Mouse (Mus musculus): ENCODE measurements at regions not wholly inside any gene's neighbourhood (a gene's known extent, or its start where the extent isn't known, plus 50 kb on each side); places are given as distances from the start of the nearest gene placed in this dataset.
"Not testable (repeated sequence)": the region's sequence is repeated elsewhere in the genome, so short reads cannot be mapped to it uniquely, and the experiment has no call there.

DNA sequence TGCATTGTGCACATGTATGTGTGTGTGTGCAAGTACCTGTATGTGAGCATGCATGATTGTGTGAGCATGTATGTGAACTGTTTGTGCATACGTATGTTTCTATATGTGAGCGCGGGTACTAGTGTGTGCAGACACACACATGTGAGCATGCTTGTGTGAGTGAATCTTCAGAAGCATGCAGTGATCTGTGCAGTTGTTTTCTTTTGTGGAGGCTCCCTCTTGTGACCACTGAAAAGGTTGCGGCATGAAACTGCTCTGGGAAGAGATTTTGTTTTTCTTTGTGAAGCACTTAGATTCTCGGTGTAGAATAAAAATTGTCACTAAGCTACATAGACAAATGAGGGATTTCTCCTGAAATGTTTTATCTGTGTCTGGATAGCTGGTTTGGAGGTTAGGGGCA is 189.2 kb upstream of the Rapgef5 start:
- intact Hi-C loops (cut with DNase I) = loop anchor here (5.0 kb wide), 1 partner anchor 195 kb away; no protein-coding TSS in a partner anchor
- not testable (repeated sequence) for DNase-seq

DNA sequence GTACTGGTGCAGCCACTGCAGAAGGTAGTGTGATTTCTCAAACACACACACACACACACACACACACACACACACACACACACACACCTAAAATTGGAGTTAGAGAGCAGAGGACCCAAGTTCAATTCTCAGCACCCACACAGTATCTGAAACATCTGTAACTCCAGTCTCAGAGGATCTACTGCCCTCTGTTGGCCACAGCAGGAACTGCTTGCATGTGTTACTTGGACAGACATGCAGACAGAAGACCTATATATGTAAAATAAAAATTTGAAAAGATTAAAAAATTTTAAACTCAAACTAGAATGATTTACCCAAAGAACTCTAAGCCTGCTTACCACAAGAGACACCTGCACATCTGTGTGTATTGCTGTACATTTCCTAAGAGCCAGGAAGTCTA is 185.9 kb upstream of the Rapgef5 start:
- no peak for DNase-seq
- intact Hi-C loops (cut with DNase I) = no loop called here

DNA sequence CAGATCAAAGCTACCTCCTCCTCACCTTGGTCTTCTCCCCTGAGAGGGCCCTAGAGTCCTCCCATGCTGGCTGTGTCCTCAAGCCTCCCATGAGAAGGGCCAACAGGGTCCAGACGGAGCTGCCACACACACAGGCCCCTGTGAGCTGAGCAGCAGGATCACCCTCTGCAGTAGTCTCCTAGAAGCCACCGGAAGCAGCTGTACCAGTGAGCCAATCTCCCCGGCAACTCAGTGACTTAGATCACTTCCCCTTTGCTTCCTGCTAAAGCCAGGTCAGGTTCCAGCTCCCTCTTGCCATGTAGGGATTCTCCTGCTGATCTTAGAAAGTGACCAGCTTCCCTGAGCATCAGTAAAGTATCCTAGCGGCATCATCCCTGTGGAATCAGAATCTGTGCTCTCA is 179.4 kb upstream of the Rapgef5 start:
- no peak for DNase-seq
- intact Hi-C loops (cut with DNase I) = no loop called here

DNA sequence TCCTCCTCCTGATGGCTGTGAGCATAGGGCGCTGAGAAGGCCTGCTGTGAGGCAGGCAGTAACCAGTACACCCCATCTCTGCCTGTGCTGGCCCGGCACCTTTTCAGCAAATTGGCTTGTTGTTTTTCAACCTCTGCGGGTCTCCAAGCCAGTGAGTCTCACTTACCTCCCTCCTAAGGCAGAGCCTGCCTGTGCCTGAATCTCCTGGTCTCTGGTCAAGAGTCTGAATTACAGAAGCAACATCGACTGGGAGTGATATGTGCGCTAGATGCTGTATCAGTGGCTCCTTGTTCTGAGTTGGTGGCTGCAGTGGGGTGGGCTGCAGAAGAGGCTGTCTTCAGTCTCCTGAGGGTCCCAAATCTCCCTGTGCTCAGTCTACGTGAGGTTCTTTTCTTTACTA is 174.0 kb upstream of the Rapgef5 start:
- intact Hi-C loops (cut with DNase I) = no loop called here
- DNase-seq = no peak

DNA sequence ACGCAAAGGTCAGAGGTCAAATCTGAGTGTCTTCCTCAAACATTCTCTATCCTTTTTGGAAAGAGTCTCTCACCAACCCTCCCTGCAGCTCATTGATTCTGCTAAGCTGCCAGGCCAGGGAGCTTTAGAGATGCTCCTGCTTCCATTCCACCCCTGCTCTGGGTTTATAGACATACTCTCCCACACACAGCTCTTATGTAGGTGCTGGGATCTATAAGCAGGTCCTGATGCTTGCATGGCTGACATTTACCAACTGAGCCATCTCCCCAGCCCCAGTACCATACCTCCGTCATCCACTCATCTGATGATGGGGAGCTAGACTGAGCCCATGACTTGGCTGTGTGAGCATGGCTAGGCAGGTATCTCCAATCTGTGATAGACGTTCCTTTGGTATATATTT is 173.2 kb upstream of the Rapgef5 start:
- intact Hi-C loops (cut with DNase I) = no loop called here
- no peak for DNase-seq

DNA sequence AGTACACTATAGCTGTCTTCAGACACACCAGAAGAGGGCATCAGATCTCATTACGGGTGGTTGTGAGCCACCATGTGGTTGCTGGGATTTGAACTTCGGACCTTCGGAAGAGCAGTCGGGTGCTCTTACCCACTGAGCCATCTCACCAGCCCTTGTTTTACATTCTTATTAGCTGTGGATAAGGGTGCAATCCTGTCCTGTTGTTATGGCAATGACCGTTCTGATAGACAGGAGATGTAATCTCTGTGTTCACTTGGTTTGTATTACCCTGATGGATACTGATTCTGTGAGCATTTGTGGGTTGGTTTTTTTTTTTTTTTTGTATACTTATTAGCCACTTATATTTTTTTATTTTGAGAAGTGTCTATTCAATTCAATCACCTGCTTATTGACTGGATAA is 172.7 kb upstream of the Rapgef5 start:
- DNase-seq; intact Hi-C loops (cut with DNase I): not testable (repeated sequence)

DNA sequence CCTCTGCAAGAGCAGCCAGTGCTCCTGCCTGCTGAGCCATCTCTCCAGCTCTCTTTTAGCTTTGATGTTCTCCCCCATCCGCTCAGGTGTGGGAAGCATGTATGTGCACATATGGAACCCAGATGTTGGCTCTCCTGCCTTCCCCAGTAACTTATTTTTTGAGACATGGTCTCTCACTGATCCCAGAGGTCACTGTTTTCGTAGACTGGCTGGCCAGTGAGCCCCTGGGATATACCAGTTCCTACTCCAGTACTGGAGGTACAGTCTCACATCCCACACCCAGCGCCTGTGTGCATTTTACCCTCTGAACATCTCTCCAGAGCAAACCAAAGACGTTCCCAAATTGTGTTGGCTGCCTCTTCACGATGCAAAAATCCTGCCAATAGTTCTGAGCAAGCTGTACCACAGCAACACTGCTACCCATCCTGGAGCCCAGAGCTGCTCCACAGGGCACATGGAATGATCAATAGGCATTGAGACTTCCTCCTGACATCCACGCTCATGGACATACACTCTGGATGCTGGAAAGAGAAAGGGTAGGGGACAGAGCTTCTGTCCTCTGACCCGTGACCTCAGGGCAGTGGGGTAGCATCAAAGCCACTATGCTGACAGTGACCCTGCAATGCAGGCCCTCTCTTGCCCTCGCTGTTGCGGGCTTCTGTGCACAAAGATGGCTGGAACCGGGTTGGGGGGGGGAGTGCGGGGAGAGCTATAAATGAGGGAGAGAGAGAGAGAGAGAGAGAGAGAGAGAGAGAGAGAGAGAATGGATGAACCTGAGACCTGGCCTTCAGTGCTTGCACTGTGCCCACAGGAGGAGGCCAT is 171.8 kb upstream of the Rapgef5 start:
- intact Hi-C loops (cut with DNase I) = no loop called here
- DNase-seq = no peak

DNA sequence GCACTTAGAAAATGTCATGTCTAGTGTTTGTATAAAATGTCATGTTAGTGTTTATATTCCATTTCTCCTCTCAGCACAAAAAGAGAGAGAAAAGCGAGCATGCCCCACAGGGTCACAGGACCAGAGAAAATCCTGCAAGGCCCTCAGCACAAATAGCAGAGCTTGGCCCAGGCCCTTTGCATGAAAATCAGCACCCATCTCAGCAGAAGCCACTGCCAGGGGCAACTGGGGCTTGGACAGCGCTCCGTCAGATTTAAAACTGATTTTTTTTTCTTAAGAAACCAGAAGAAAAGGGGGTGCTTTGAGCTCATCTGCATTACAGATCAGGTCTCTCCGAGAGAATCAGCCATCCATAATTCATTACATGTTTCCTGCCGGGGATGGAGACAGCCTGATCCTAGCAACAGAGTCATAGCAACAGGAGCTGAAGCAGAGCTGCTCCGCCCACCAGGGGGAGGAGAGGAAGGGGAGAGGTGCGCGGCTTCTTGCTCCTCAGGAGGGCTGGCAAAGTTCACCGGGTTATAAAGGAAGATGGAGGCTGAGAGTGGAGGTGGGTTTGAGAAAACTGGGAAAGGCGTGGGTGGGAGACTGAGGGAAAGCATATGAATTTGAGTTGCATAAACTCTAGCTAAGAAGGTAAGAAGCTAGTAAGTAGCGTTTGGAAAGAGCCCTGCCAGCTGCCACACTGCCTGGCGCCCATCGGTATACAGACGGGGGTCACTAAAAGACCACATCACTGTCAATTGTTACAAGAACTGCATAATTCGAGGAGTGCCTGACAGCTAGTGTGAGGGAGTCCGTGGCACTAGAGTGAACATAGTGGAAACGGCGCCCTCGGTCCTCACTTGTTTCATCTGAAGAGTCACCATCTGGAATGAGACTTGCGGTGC is 170.9 kb upstream of the Rapgef5 start:
- intact Hi-C loops (cut with DNase I) = no loop called here
- DNase-seq = no peak

DNA sequence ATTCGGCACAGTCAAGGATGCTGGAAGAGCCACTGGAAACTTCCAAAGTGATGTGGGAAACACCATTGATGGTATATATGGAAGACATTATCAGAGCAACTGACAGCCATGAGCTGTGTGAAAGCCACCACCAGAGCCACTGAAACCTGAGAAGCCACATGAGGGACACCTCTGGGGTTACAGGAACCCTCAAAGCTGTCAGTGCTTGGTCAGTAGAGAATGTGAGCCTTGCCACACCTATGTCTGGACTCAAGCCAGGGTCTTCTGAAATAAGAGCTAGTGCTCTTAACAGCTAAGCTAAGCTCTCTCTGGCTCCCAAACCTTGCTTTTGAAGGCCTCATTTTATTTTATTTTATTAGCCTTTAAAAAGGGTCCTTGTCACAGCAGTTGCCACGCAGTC is 170.2 kb upstream of the Rapgef5 start:
- no peak for DNase-seq
- intact Hi-C loops (cut with DNase I) = no loop called here

DNA sequence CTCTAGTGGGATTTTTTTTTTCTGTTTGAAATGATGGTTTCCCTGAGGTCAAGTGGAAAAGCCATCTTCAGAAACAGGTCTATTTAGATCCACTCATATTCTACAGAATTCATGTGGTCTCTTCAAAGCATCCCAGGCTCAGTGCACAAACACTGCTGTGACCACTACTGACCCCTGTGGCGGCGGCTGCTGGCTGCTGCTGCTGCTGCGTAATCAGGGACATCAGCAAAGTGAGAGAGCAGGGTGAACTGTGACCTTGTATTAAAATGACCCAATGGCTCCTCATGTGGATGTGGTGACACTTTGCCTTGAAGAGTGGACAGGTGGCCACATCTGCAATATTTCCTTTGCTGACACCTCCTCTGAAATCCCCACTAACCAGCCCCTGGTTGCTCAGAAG is 169.1 kb upstream of the Rapgef5 start:
- DNase-seq = no peak
- intact Hi-C loops (cut with DNase I) = no loop called here

DNA sequence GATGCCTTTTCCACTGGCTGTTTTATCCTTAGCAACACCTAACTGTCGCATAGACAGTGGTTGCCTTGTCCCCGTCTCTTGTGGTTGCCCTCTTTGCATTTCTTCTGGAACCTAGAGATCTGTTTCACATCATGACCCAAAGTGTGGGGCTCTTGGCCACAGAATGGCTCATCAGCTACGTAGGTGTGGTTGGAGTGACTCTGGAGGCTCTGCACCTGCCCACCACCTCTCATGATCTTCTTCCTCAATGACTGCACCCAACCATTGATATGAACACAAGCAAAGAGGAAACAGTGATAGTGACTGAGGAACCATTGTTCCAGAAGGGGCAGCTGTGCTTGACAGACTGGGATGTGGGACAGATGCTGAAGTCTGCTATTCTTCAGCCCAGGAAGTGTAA is 167.8 kb upstream of the Rapgef5 start:
- no peak for DNase-seq
- intact Hi-C loops (cut with DNase I) = no loop called here

DNA sequence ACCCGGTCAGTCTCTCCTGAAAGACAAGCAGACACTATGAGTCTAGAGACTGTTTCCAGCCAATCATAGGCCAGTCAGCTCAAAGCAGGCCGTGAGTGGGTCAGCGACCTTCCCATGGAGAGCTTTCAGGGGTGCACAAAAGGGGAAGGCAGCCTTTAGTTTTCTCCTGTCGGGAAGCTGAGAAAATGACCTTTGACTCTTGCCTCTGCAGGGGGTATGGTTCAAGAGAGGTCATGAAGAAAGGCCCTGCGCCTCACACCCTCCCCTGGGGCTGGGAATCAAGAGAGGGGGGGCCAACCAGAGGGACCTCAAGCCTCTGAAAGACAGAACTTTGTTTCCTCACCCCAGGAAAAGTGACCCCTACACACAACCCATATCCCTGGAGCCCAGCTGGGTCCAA is 164.4 kb upstream of the Rapgef5 start:
- no peak for DNase-seq
- intact Hi-C loops (cut with DNase I) = loop anchor here (2.0 kb wide), 1 partner anchor 317 kb away; no protein-coding TSS in a partner anchor

DNA sequence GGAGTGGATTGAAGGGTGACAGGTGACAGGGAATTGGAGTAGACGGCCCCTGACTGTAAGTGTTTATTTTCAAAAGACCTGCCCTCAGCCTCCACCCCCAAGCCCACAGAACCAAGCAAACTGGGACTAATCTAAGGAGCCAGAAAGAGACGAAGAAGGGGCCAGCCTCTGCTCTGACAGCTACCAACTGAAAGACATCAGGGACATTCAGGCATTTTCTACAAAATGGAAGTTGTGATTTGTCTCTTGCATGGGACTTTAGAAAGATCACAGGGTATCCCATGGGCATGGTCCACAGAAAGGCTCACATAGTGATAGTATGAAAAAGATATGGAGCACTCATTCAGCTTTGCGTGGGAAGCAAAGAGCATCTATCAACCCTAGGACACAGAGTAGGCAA is 163.8 kb upstream of the Rapgef5 start:
- DNase-seq = no peak
- intact Hi-C loops (cut with DNase I) = loop anchor here (2.0 kb wide), 1 partner anchor 318 kb away; no protein-coding TSS in a partner anchor

DNA sequence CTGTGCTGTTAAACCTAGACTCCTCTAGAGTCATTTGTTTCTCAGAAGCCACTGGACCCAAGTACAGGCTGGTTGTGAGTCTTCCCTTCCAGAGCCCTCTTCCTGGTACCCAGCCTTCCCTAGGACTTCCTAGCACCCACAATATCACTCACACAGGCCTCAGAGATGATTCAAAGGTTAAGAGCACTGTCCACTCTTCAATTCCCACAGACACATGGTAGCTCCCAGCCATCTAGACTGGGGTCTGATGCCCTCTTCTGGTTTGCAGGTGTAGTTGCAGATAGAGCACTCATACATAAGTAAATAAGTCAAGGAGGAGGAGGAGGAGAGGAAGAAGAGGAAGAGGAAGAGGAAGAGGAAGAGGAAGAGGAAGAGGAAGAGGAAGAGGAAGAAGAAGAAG is 163.3 kb upstream of the Rapgef5 start:
- intact Hi-C loops (cut with DNase I) = loop anchor here (2.0 kb wide), 1 partner anchor 318 kb away; no protein-coding TSS in a partner anchor
- DNase-seq = no peak

DNA sequence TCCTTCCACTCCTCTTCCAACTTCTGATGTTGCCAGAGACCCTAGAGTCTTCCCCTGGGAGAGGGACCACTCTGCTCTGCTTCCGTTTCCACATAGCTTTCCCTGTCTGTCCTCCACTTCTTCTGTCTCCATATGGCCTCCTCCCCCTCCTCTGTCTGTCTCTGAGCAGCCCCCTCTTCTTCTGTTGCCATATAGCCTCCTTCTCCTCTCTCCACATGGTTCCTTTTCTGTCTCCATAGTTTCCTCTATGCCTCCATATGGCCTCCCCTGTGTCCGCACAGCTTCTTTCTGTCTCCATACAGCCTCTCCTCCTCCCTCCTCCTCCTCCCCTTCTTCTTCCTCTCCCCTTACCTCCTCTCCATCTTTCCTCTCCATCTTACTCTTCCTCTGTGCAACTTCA is 158.5 kb upstream of the Rapgef5 start:
- intact Hi-C loops (cut with DNase I) = no loop called here
- DNase-seq = no peak

DNA sequence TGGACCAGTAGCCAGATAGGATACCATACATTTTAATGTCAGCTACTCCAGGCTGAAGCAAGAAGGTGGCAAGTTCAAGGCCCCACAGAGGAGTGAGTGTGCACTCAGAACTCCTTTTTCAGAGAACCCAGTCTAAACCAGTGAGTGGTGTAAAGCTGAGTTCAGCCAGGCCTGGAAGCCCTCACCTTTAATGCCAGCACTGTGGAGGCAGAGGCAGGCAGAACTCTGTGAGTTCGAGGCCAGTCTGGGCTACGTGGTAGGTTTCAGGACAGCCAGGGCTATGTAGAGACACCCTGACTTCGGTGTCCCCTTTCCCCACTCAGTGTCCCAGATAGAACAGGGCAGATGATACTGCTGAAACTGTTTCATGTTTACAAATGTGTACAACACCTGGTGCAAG is 157.4 kb upstream of the Rapgef5 start:
- DNase-seq = no peak
- intact Hi-C loops (cut with DNase I) = no loop called here

DNA sequence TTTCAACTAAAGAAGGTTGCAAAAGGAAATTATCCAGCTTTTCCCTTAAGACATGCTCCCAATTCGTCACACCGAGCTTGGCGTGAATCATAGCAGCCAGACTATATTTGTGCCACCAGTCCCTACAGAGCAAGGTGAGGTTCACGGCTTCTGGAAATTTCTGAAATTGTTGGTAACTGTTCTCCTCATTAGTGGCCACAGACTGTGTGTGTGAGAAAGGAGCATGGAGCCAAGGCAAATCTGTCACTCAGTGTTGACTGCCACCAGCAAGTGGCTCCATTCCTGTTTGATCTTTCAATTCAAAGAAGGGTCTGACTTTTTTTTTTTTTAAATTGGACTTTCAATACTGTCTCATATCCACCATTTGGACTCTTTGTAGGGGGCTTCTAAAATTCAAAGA is 156.1 kb upstream of the Rapgef5 start:
- no peak for DNase-seq
- intact Hi-C loops (cut with DNase I) = no loop called here

DNA sequence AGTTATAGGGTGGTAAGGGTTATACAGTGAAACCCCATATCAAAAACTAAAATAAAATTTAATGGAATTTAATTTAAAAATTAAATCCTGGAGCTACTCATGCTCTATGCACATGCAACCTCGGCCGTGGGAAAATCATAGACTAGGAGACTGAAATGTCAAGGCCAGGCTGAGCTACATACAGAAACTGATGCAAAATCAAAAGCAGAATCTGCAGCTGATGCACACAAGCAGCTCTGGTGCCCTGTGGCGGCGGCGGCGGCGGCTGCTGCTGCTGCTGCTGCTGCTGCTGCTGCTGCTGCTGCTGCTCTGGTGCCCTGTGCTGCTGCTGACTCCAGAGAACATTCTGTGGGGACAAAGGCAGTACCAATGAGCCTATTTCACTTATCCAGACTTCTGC is 154.5 kb upstream of the Rapgef5 start:
- intact Hi-C loops (cut with DNase I) = no loop called here
- DNase-seq = no peak

DNA sequence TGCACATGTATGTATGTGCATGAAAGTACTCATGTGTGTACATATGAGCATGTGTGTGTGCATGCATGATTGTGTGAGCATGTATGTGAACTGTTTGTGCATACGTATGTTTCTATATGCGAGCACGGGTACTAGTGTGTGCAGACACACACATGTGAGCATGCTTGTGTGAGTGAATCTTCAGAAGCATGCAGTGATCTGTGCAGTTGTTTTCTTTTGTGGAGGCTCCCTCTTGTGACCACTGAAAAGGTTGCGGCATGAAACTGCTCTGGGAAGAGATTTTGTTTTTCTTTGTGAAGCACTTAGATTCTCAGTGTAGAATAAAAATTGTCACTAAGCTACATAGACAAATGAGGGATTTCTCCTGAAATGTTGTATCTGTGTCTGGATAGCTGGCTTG is 152.8 kb upstream of the Rapgef5 start:
- DNase-seq; intact Hi-C loops (cut with DNase I): not testable (repeated sequence)

DNA sequence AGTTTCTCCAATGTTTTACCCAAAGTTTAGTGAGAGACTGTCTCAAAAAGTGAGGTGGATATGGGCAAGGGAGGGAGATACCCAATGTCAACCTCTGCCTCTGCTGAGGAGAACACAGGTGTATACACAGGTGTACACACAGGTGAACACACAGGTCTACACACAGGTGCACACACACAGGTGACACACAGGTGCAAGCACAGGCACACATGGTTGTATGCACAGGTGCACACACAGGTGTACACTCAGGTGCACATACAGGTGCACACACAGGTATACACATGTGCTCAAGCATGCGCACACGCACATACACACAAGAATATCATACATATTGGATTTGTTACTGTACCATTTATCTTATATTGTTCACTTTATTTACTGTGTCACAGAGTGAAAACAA is 151.1 kb upstream of the Rapgef5 start:
- intact Hi-C loops (cut with DNase I) = no loop called here
- DNase-seq = no peak

DNA sequence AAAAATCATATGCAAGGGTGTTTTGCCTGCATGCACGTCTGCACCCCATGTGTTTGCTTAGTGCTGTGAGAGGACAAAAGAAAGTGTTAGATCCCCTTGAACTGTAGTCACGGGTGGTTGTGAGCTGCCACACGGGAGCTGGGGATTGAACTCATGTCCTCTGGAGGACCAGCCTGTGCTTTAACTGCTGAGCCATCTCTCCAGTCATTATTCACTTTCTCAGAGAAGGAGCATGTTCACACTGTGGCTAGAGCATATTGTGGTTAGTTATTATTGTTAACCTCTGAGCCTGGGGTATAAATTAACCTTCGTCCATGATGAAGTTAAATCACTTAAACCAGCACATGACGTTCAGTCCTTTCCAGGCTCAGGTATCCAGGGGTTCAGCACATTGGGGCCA is 150.4 kb upstream of the Rapgef5 start:
- DNase-seq = no peak
- intact Hi-C loops (cut with DNase I) = no loop called here

Measured in gastrocnemius, postnatal 36 days (tissue).